Mouse (Mus musculus) hematopoietic stem cell, adult 5-6 weeks (primary cell): ENCODE measurements at regions not wholly inside any gene's neighbourhood (a gene's known extent, or its start where the extent isn't known, plus 50 kb on each side); places are given as distances from the start of the nearest gene placed in this dataset.

ENCODE experiments used
- ATAC-seq, 2 experiments: fragments of 125-278 bp in 1 of 2; replicated peaks in 1 of 2; 2 replicates each; pipeline ENCODE4 v1.8.0; 2016 to 2017; ENCODE audit warnings: inconsistent platforms in 2 of 2, mild to moderate bottlenecking in 2 of 2, moderate number of reproducible peaks in 2 of 2, low read depth in 1 of 2, moderate TSS enrichment in 1 of 2; ENCODE audit not compliant: low FRiP score in 2 of 2, poor library complexity in 2 of 2, severe bottlenecking in 2 of 2, insufficient read depth in 1 of 2, low TSS enrichment in 1 of 2

GRCm38 (mm10) chr10:120726369-120726768 is 172.5 kb downstream of the Msrb3 start:
- no peak for ATAC-seq

DNA sequence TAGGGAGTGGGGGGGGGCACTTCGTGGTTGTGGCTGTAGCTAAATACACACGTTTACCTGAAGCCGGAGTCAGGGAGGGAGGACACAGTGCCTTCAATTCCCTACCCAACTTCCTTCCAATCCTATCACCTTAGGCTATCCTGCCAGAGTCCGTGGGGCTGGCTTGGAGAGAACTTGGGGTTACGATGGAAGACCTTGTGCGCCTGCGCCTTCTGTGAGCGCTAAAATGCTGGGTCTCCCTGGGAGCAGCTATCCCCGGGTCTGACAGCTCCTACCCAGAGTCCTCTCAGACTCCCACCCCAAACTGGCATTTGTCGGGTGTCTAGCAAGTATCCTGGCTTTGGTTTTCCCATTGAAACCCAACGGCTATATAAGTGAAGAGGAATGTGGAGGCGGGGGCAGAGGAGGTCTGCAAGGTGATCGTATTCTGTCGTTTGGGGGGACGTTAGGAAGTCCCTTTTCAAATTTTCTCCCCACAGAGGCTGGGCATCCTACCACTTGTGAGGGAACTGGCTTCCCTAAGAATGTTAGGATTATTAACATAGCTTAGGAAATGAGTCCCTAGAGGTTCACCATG is 176.9 kb downstream of the Msrb3 start:
- no peak for ATAC-seq

- no peak for ATAC-seq
These were observed 177.9 kb downstream of the Msrb3 start for GRCm38 (mm10) chr10:120720981-120721380.

- ATAC-seq, result 0 out of 4 replicates have a peak, but pooled peaks of 1 of the 2 experiments have one; percentile 23
These were observed 178.8 kb downstream of the Msrb3 start for GRCm38 (mm10) chr10:120720061-120720460.

- no peak for ATAC-seq
These were observed 181.7 kb downstream of the Msrb3 start for GRCm38 (mm10) chr10:120717159-120717567.

GRCm38 (mm10) chr10:120716391-120716790 is 182.5 kb downstream of the Msrb3 start:
- ATAC-seq, result 0 out of 4 replicates have a peak, but pooled peaks of 1 of the 2 experiments have one; percentile 45

- peak; percentile 60 to 69; a peak in 3 of 4 replicates for ATAC-seq
These were observed 190.8 kb downstream of the Msrb3 start for GRCm38 (mm10) chr10:120707771-120708750.

DNA sequence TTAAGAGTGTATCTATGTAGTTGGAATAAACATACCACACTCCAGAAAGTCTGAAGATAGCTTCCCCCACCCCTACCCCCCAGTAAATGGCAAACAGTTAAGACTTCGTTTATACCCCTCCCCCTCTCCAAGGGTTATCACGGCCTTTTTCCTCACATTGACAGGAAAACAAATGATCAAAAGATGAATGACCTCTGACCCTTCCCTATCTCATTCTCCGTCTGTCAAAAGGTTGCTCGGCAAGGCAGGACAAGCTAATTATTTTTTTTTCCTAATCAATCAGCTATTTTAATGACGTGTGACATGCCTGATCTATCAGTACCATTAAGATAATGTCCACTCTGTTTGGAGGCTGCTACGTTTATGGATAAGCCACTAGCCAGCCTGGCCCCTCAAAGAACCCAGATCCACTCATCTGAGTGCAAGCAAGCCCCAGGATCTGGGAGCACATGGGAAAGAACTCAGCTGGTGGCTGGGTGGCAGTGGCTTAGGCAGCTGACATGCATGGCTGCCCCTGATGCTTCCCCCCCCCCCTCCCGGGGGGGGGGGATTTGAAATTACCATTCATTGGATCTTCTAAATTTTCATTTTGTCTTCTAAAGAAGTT is 192.1 kb downstream of the Msrb3 start:
- no peak for ATAC-seq

GRCm38 (mm10) chr10:120701833-120702232 is 197.1 kb downstream of the Msrb3 start:
- ATAC-seq, result peak; percentile 80 to 89

DNA sequence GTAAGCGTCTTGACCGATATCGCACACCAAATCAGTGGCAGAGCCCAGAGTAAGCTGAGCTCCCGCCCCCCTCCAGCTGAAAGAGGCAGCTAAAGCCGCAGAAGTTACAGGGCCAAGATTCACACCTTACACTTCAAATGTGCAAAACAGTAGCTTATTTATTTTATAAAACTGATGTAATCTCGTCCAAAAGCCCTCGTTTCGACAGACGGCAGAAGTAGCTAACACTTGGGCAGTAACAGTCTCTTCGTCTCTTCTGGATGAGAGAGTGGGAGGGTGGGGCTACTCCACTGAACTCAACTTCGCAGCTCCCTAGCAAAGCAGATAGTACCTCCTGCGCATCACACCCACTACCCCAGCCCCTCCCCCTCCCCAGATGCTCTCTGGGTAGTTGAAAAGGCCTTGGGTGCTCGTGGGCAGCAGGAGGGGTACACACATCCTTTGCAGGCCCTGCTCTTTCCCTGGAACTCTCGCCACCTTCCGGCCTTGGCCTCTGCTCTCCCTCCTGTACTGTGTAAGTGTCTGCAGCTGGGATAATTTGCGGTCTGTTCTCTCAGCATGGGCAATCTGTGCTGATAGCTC is 201.5 kb downstream of the Msrb3 start:
- ATAC-seq, result no peak

DNA sequence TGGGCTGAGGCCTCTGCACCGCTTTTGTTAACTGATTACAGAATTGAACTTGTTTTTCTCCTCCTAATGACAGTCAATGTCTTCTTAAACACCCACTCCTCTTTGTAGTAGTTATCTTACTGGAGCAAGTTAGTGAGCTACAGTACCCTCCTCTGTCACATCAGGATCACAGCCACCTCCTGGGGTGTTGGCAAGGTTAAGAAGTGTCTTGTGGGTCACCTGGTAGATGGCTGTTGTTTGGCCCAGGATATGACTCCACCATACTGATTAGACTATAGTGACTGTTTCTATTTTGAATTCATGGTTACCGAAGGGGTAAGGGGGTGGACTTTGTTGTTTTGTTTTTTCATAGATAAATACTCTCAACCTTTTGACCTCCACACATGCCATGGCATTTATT is 202.4 kb downstream of the Msrb3 start:
- ATAC-seq, result no peak

DNA sequence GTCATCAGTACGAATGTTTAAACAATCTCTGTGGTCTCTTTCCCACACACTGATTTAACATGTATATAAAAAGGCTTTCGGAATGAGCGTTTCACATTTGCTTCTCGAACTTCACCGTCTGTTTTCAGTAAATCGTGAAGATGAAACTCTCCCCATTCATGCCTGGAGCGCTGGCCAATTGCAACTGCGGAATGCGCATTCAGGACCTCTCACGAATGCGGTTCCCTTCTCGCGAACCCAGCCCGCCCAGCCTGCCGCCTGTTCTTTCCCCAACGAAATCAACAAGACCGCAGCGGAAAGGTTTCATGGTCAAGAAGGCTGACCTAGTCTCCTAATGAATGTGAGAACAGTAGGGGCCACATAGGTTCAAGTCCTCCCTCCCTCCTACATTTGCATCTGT is 204.4 kb downstream of the Msrb3 start:
- peak; percentile 24 to 26; a peak in 1 of 4 replicates for ATAC-seq

GRCm38 (mm10) chr10:120691451-120691850 is 207.4 kb downstream of the Msrb3 start:
- no peak for ATAC-seq

GRCm38 (mm10) chr10:120686123-120686522 is 209.9 kb upstream of the Hmga2 start:
- peak; percentile 97 for ATAC-seq

GRCm38 (mm10) chr10:120682021-120682420 is 205.8 kb upstream of the Hmga2 start:
- no peak for ATAC-seq

GRCm38 (mm10) chr10:120679982-120680381 is 203.7 kb upstream of the Hmga2 start:
- peak in 1 of 2 experiments; percentile 22; a peak in 1 of 4 replicates for ATAC-seq

DNA sequence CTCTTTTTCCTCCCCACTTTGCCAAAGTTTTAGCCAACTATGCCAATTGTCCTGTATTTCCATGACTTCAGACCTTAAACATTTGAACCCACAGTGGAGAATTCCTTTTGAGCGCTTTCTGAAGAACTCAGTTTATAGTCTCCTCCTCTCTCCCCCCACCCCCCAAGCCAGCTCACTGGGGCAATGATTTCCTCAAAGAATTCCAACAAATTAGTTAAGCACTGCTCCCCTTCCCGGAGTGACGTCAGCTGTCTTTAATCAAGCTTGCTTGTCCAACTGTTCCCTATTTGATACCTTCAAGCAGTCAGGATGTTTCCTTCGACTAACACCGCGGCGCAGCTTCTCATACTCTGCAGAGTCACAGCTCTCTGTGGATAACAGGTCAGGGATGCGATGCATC is 202.0 kb upstream of the Hmga2 start:
- no peak for ATAC-seq

DNA sequence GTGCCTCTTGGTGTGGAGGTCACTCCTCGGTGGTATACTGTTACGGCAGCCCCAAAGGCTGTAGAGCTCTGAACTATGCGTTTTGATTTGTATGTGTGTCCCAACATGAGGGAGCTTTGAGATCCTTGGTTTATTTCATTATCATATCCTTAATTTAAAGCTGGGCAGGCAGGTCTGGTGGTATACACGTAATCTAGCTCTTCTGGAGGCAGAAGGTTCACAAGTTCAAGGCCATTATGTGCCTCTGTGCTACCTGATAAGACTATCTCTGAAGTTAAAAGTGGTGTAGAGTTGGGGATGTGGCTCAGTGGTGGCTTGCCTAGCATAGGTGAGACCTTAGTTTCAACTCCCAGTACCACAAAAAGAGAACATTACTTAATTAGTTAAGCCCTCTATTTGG is 199.1 kb upstream of the Hmga2 start:
- no peak for ATAC-seq
